Mouse (Mus musculus) hindbrain, embryonic 16.5 days (tissue): ENCODE measurements around the gene Hsf5. TPM values are rescaled to one million over a fixed set of nuclear protein-coding genes. Genes with fewer than 3 reads are reported as not detected.

Experiments
- ATAC-seq: fragments of 200-750 bp; cut with Nextera tagmentation; 2 replicates; pipeline ENCODE4 v1.8.0; 2017; ENCODE audit warnings: moderate TSS enrichment, moderate library complexity
- H3K27ac ChIP-seq: fragments of 300-500 bp; sonication (generic); 2 replicates; pipeline ENCODE4 v1.5.1; 2014; ENCODE audit warnings: low read depth, mild to moderate bottlenecking, control low read depth, low read length, moderate library complexity
- H3K27me3 ChIP-seq: fragments of 300-500 bp; sonication (generic); replicated peaks from 2 replicates; pipeline ENCODE4 v1.6.1; 2014; ENCODE audit warnings: low read length; ENCODE audit not compliant: control insufficient read depth, insufficient read depth
- H3K36me3 ChIP-seq: fragments of 300-500 bp; sonication (generic); 2 replicates; pipeline ENCODE4 v1.6.1; 2014; ENCODE audit warnings: mild to moderate bottlenecking, low read length, moderate library complexity, mixed read lengths; ENCODE audit not compliant: control insufficient read depth, insufficient read depth
- H3K4me1 ChIP-seq: fragments of 300-500 bp; sonication (generic); 2 replicates; pipeline ENCODE4 v1.6.1; 2014; ENCODE audit warnings: low read depth, low read length; ENCODE audit not compliant: control insufficient read depth, insufficient read depth
- H3K4me2 ChIP-seq: fragments of 300-500 bp; sonication (generic); 2 replicates; pipeline ENCODE4 v1.6.1; 2014; ENCODE audit warnings: mild to moderate bottlenecking, low read length, control low read depth, moderate library complexity
- H3K4me3 ChIP-seq: fragments of 300-500 bp; sonication (generic); 2 replicates; pipeline ENCODE4 v1.5.1; 2014; ENCODE audit warnings: mild to moderate bottlenecking, low read length, control low read depth, moderate library complexity
- H3K9ac ChIP-seq: fragments of 300-500 bp; sonication (generic); 2 replicates; pipeline ENCODE4 v1.6.1; 2014; ENCODE audit warnings: low read depth, mild to moderate bottlenecking, control low read depth, low read length, moderate library complexity
- H3K9me3 ChIP-seq: fragments of 300-500 bp; sonication (generic); 2 replicates; pipeline ENCODE4 v1.6.1; 2014; ENCODE audit warnings: mild to moderate bottlenecking, low read length, moderate library complexity; ENCODE audit not compliant: control insufficient read depth
- WGBS: fragments of 180-500 bp; shearing (Covaris S2); extraction: QIAGEN DNeasy Blood & Tissue Kit; methylation state at CpG from one replicate; pipeline ENCODE4 v1.1.7; 2014; 5-methylcytosine and 5-hydroxymethylcytosine counted together
- polyA plus RNA-seq: library from polyadenylated mRNA; unstranded; fragments of >200 nt; fragmentation: Nextera tagmentation; extraction: Ambion mirVana; gene quantifications from 2 replicates; pipeline ENCODE4 v1.2.1, GENCODE M21; 2015

Hsf5 gene
- polyA plus RNA-seq, 1 experiment from 2014 or later: 0.45 TPM

GRCm38 (mm10) chr11:87615952-87616351, 1.0 kb upstream of the Hsf5 start:
- Histone ChIP-seq H3K4me3 (no peak overlapping the region), H3K4me1 (no peaks in the 10 kb centered on the region), H3K27me3 (no peaks in the 10 kb centered on the region), H3K9ac (no peak overlapping the region), H3K36me3 (peaks cover 66% of the 10 kb centered on the region), H3K27ac (no peak overlapping the region), H3K9me3 (no peaks in the 10 kb centered on the region), H3K4me2 (no peak overlapping the region)
- 98% methylated on average over 2 of the region's 2 CpGs for WGBS
- no peak for ATAC-seq

DNA sequence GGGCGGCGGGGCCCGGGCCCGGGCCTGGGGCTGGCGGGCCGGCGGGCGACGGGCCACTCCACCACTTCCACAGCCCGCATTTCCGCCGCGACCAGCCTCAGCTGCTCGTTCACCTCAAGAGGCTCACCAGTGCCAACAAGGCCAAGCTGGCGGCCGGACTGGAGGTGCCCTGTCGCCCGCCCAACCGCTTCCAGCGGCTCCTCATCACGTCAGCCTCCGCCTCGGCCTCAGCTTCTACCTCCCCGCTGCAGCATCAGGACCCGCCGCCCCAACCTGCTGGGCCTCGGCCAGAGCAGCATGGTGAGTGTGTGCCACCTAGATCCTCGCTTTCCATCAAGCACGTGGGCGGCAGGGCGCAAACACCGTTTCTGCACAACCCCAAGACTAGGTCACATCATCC, 642 bp downstream of the Hsf5 start:
- 94% methylated on average over 29 of the region's 32 CpGs for WGBS
- Histone ChIP-seq H3K9me3 (no peaks in the 10 kb centered on the region), H3K27me3 (no peaks in the 10 kb centered on the region), H3K9ac (no peak overlapping the region), H3K27ac (no peak overlapping the region), H3K4me2 (no peak overlapping the region), H3K4me1 (no peaks in the 10 kb centered on the region), H3K4me3 (no peak overlapping the region), H3K36me3 (peaks cover 50% of the 10 kb centered on the region)
- ATAC-seq: no peak

- Histone ChIP-seq H3K9me3 (no peaks in the 10 kb centered on the region), H3K4me2 (no peak overlapping the region), H3K27me3 (no peaks in the 10 kb centered on the region), H3K4me3 (no peak overlapping the region), H3K9ac (no peak overlapping the region), H3K4me1 (no peaks in the 10 kb centered on the region), H3K27ac (no peak overlapping the region), H3K36me3 (peaks cover 16% of the 10 kb centered on the region)
- ATAC-seq: no peak
- 81% methylated on average over 4 of the region's 4 CpGs for WGBS
These were observed 6.2 kb downstream of the Hsf5 start for GRCm38 (mm10) chr11:87623160-87623559.

DNA sequence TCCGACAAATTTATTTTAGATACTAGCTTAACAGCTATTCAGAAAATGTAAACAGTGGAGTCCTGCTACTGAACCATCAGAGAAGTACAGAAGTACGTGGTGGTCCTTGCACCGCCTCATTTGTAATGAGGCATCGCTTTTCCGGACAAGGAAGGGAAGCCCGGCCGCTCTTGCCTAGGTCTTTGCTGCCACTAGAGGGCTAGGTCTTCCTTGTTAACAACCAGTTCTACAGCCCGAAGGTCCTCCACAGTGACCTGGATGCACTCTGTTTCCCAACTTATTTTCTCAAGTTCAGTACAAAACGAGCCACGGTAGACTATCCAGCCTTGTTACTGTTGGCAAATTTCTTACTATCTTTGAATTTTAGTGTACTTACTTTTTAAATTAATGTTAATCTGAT, 12.9 kb downstream of the Hsf5 start:
- Histone ChIP-seq H3K4me1 (no peaks in the 10 kb centered on the region), H3K27me3 (no peaks in the 10 kb centered on the region), H3K36me3 (peaks cover 7% of the 10 kb centered on the region; the same call in 1 of the 2 replicates), H3K27ac (no peak overlapping the region), H3K9me3 (no peaks in the 10 kb centered on the region), H3K9ac (no peak overlapping the region), H3K4me2 (no peak overlapping the region), H3K4me3 (no peak overlapping the region)
- ATAC-seq: no peak
- WGBS: 33% methylated on average over 10 of the region's 10 CpGs

- WGBS: 22% methylated on average over 2 of the region's 2 CpGs
These were observed 21.8 kb downstream of the Hsf5 start for GRCm38 (mm10) chr11:87638793-87639192.

DNA sequence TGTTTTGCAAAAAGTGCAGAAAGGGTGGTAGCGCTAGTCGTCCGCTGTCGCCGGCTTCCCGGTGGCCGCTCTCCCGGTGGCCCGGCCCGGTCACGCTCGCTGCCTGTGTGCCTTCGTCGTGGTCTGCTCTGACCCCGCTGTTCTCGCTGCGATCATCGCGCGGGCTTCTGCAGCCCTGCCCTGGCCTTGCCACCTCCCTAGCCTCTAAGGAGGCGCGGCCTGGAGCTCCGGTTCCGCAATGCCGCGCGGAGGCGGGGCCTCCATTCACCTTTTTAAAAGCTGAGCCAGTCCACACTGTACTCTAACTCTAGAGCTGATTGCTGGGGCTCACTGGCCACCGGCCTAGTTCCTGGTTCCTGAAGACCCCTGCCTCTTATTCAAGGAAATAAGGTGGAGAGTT, 22.2 kb downstream of the Hsf5 start:
- under 1% methylated on average over 29 of the region's 29 CpGs for WGBS
- 0 out of 2 replicates have a peak overlapping the region, but pooled peaks have one; percentile 39 for H3K27ac ChIP-seq
- peak; percentile 56 for ATAC-seq

More at GRCm38 (mm10) chr11:87638793-87639192, 21.8 kb downstream of the Hsf5 start:
- H3K36me3 ChIP-seq: no peaks in the 10 kb centered on the region
- no peaks in the 10 kb centered on the region for H3K9me3 ChIP-seq
- no peaks in the 10 kb centered on the region for H3K27me3 ChIP-seq
- H3K27ac ChIP-seq: 0 out of 2 replicates have a peak overlapping the region, but pooled peaks have one; percentile 39
- H3K4me3 ChIP-seq: peak overlapping the region; percentile 45
- peaks cover 6% of the 10 kb centered on the region; the same call in 1 of the 2 replicates for H3K4me1 ChIP-seq
- peak overlapping the region; percentile 80 for H3K4me2 ChIP-seq
- peak overlapping the region; percentile 78 for H3K9ac ChIP-seq
- 0 out of 2 replicates have a peak, but pooled peaks have one; percentile 24 for ATAC-seq

GRCm38 (mm10) chr11:87642865-87643264, 25.9 kb downstream of the Hsf5 start:
- no peak for ATAC-seq

More for the DNA sequence above, 22.2 kb downstream of the Hsf5 start:
- Histone ChIP-seq H3K27me3 (no peaks in the 10 kb centered on the region), H3K4me2 (peak overlapping the region; percentile 80), H3K36me3 (no peaks in the 10 kb centered on the region), H3K4me3 (peak overlapping the region; percentile 45), H3K9me3 (no peaks in the 10 kb centered on the region), H3K4me1 (peaks cover 6% of the 10 kb centered on the region; the same call in 1 of the 2 replicates), H3K9ac (peak overlapping the region; percentile 78)

GRCm38 (mm10) chr11:87654693-87655092, 37.7 kb downstream of the Hsf5 start:
- H3K9ac ChIP-seq: no peak overlapping the region
- no peaks in the 10 kb centered on the region for H3K4me1 ChIP-seq
- H3K27ac ChIP-seq: no peak overlapping the region
- no peak overlapping the region for H3K4me2 ChIP-seq
- no peaks in the 10 kb centered on the region for H3K27me3 ChIP-seq
- WGBS: 86% methylated on average over 5 of the region's 5 CpGs
- H3K9me3 ChIP-seq: no peaks in the 10 kb centered on the region
- H3K4me3 ChIP-seq: no peak overlapping the region
- H3K36me3 ChIP-seq: no peaks in the 10 kb centered on the region
- no peak for ATAC-seq

More at GRCm38 (mm10) chr11:87642865-87643264, 25.9 kb downstream of the Hsf5 start:
- Histone ChIP-seq H3K4me3 (no peak overlapping the region), H3K9ac (no peak overlapping the region), H3K4me2 (no peak overlapping the region), H3K4me1 (peaks cover 6% of the 10 kb centered on the region; the same call in 1 of the 2 replicates), H3K9me3 (no peaks in the 10 kb centered on the region), H3K27me3 (no peaks in the 10 kb centered on the region), H3K36me3 (no peaks in the 10 kb centered on the region), H3K27ac (no peak overlapping the region)

- Histone ChIP-seq H3K9ac (no peak overlapping the region), H3K27me3 (no peaks in the 10 kb centered on the region), H3K27ac (no peak overlapping the region), H3K4me3 (no peak overlapping the region), H3K9me3 (no peaks in the 10 kb centered on the region), H3K36me3 (no peaks in the 10 kb centered on the region), H3K4me2 (no peak overlapping the region), H3K4me1 (peaks cover 6% of the 10 kb centered on the region)
- no peak for ATAC-seq
- WGBS: 75% methylated on average over 7 of the region's 7 CpGs
These were observed 42.3 kb downstream of the Hsf5 start for GRCm38 (mm10) chr11:87659216-87659615.
